Comparison of ENCODE assay signal across 16 mouse cellular contexts in genomic region chr2:171735061-171735490, GRCm38 (mm10).
A peak's percentile ranks its signal among the peaks of the same experiment; 100 is the strongest.
DNase-seq lines count a peak whose midpoint lies in the region; ATAC-seq and TF ChIP-seq lines count a peak whose summit lies in the region.
"Had no signal": no experiment of that assay in that cellular context is flagged by ENCODE, and none has a peak within 500 bp of the region (broad histone marks: within the 10 kb centered on the region; RNA-seq: fewer than 3 reads in every experiment).

No protein-coding gene starts in this region.

- no peaks in the 10 kb centered on the region for H3K4me1 ChIP-seq in embryonic facial prominence, embryonic 15.5 days
- peaks cover 5% of the 10 kb centered on the region; the same call in 1 of the 2 replicates for H3K4me1 ChIP-seq in embryonic facial prominence, embryonic 10.5 days
- no peaks in the 10 kb centered on the region for H3K4me1 ChIP-seq in lung, embryonic 14.5 days (ENCODE audit: insufficient read depth)
- peaks cover 21% of the 10 kb centered on the region for H3K4me1 ChIP-seq in limb, embryonic 14.5 days (ENCODE audit: control insufficient read depth, insufficient read depth, low read length)
- H3K4me1 ChIP-seq in small intestine, adult 2 months (ENCODE audit: control insufficient read depth, insufficient read depth, insufficient read length, low read length) = peaks cover 10% of the 10 kb centered on the region
- H3K4me1 ChIP-seq in midbrain, embryonic 16.5 days (ENCODE audit: control insufficient read depth, insufficient read depth, low read length) = no peaks in the 10 kb centered on the region
- H3K4me1 ChIP-seq: heart, embryonic 15.5 days; hindbrain, embryonic 12.5 days had no signal

- no peak for DNase-seq in embryonic facial prominence, embryonic 10.5 days (ENCODE audit: low spot score)
- peak; percentile 4 for DNase-seq in lung, embryonic 14.5 days
- no peak for DNase-seq in lung, postnatal 4 days
- peak; percentile 43 for DNase-seq in limb, embryonic 14.5 days (ENCODE audit: low spot score)
- DNase-seq in frontal cortex, postnatal 10 days (ENCODE audit: low spot score in 2 of 2) = no peak
- DNase-seq: cerebellum, adult 11-12 months; forebrain, postnatal 0 days; lung, adult 18-20 months had no signal

- H3K4me3 ChIP-seq in embryonic facial prominence, embryonic 15.5 days (replicated peaks) = no peak overlapping the region
- no peak overlapping the region for H3K4me3 ChIP-seq in embryonic facial prominence, embryonic 10.5 days
- H3K4me3 ChIP-seq in lung, embryonic 14.5 days (ENCODE audit: low read depth, low read length) = no peak overlapping the region
- no peak overlapping the region; the same call in 1 of the 2 replicates for H3K4me3 ChIP-seq in limb, embryonic 14.5 days (replicated peaks; ENCODE audit: low read length)
- peak overlapping the region; percentile 33 for H3K4me3 ChIP-seq in small intestine, adult 2 months (ENCODE audit: low read depth, low read length)
- H3K4me3 ChIP-seq in midbrain, embryonic 16.5 days (ENCODE audit: low read depth, low read length) = no peak overlapping the region
- H3K4me3 ChIP-seq: erythroblast, embryonic 14.5 days; heart, embryonic 15.5 days; hindbrain, embryonic 12.5 days had no signal

- no peak overlapping the region for H3K9ac ChIP-seq in embryonic facial prominence, embryonic 15.5 days
- no peak overlapping the region for H3K9ac ChIP-seq in lung, embryonic 14.5 days
- no peak overlapping the region for H3K9ac ChIP-seq in limb, embryonic 14.5 days (ENCODE audit: low read depth, low read length, severe bottlenecking)
- H3K9ac ChIP-seq in midbrain, embryonic 16.5 days (ENCODE audit: low read depth, low read length) = no peak overlapping the region
- H3K9ac ChIP-seq: forebrain, postnatal 0 days; heart, embryonic 15.5 days; hindbrain, embryonic 12.5 days had no signal

- H3K27me3 ChIP-seq in embryonic facial prominence, embryonic 15.5 days = no peaks in the 10 kb centered on the region
- no peaks in the 10 kb centered on the region for H3K27me3 ChIP-seq in embryonic facial prominence, embryonic 10.5 days (replicated peaks; ENCODE audit: low read depth, poor library complexity, severe bottlenecking)
- no peaks in the 10 kb centered on the region for H3K27me3 ChIP-seq in lung, embryonic 14.5 days (ENCODE audit: insufficient read depth, low read length)
- no peaks in the 10 kb centered on the region for H3K27me3 ChIP-seq in limb, embryonic 14.5 days (ENCODE audit: control insufficient read depth, insufficient read depth, low read length)
- H3K27me3 ChIP-seq in small intestine, adult 2 months (ENCODE audit: control insufficient read depth, insufficient read depth, low read length) = no peaks in the 10 kb centered on the region
- no peaks in the 10 kb centered on the region for H3K27me3 ChIP-seq in midbrain, embryonic 16.5 days (ENCODE audit: control insufficient read depth, insufficient read depth, low read depth, low read length)
- H3K27me3 ChIP-seq: CH12.LX; heart, embryonic 15.5 days; hindbrain, embryonic 12.5 days had no signal

- WGBS in embryonic facial prominence, embryonic 15.5 days = 61% methylated on average over 14 of the region's 14 CpGs
- WGBS in embryonic facial prominence, embryonic 10.5 days = 86% methylated on average over 14 of the region's 14 CpGs
- WGBS in lung, embryonic 14.5 days = 53% methylated on average over 14 of the region's 14 CpGs
- 11% methylated on average over 14 of the region's 14 CpGs for WGBS in limb, embryonic 14.5 days
- 30% methylated on average over 14 of the region's 14 CpGs for WGBS in small intestine, adult 2 months
- WGBS in midbrain, embryonic 16.5 days = 90% methylated on average over 14 of the region's 14 CpGs

- H3K4me2 ChIP-seq in embryonic facial prominence, embryonic 15.5 days (replicated peaks) = no peak overlapping the region
- no peak overlapping the region for H3K4me2 ChIP-seq in lung, embryonic 14.5 days
- H3K4me2 ChIP-seq in limb, embryonic 14.5 days (replicated peaks; ENCODE audit: low read depth, low read length, severe bottlenecking) = peak overlapping the region; percentile 48
- H3K4me2 ChIP-seq in midbrain, embryonic 16.5 days (ENCODE audit: low read length) = no peak overlapping the region
- H3K4me2 ChIP-seq: heart, embryonic 15.5 days; hindbrain, embryonic 12.5 days had no signal

- TF ChIP-seq POLR2A in limb, embryonic 14.5 days (IDR thresholded peaks at IDR 0.05; ENCODE audit: borderline replicate concordance, extremely low read depth, insufficient read depth, insufficient read length) = no peak
- no peak for TF ChIP-seq POLR2A in small intestine, adult 2 months (IDR thresholded peaks at IDR 0.05; ENCODE audit: low read depth, low read length)

- no peaks in the 10 kb centered on the region for H3K36me3 ChIP-seq in embryonic facial prominence, embryonic 15.5 days
- H3K36me3 ChIP-seq in embryonic facial prominence, embryonic 10.5 days (replicated peaks) = no peaks in the 10 kb centered on the region
- no peaks in the 10 kb centered on the region for H3K36me3 ChIP-seq in lung, embryonic 14.5 days (ENCODE audit: insufficient read depth)
- no peaks in the 10 kb centered on the region for H3K36me3 ChIP-seq in limb, embryonic 14.5 days (ENCODE audit: control insufficient read depth, insufficient read depth, low read length)
- no peaks in the 10 kb centered on the region for H3K36me3 ChIP-seq in small intestine, adult 2 months (ENCODE audit: control insufficient read depth, insufficient read depth, low read length)
- no peaks in the 10 kb centered on the region for H3K36me3 ChIP-seq in midbrain, embryonic 16.5 days (ENCODE audit: control insufficient read depth, insufficient read depth, low read length)
- H3K36me3 ChIP-seq: heart, embryonic 15.5 days; hindbrain, embryonic 12.5 days had no signal

- no peak overlapping the region for H3K27ac ChIP-seq in embryonic facial prominence, embryonic 15.5 days (replicated peaks)
- H3K27ac ChIP-seq in embryonic facial prominence, embryonic 10.5 days (replicated peaks) = no peak overlapping the region
- H3K27ac ChIP-seq in lung, embryonic 14.5 days (ENCODE audit: low read depth) = no peak overlapping the region
- H3K27ac ChIP-seq in limb, embryonic 14.5 days (replicated peaks; ENCODE audit: low read depth, low read length) = no peak overlapping the region
- H3K27ac ChIP-seq in small intestine, adult 2 months (ENCODE audit: insufficient read depth, low read depth, low read length) = no peak overlapping the region
- H3K27ac ChIP-seq in midbrain, embryonic 16.5 days (ENCODE audit: low read length) = no peak overlapping the region
- H3K27ac ChIP-seq: heart, embryonic 15.5 days; hindbrain, embryonic 12.5 days; stomach, postnatal 0 days had no signal

- TF ChIP-seq CTCF in lung, embryonic 14.5 days (IDR thresholded peaks at IDR 0.05; ENCODE audit: low read depth) = no peak
- TF ChIP-seq CTCF in small intestine, adult 2 months (IDR thresholded peaks at IDR 0.05; ENCODE audit: extremely low read depth, insufficient read length, insufficient replicate concordance, low read depth, low read length) = no peak

- peak; percentile 4; the same call in 1 of the 2 replicates for ATAC-seq in embryonic facial prominence, embryonic 15.5 days (ENCODE audit: insufficient number of reproducible peaks, low FRiP score, low TSS enrichment, low read depth)
- 0 out of 2 replicates have a peak, but pooled peaks have one; percentile 24 for ATAC-seq in lung, embryonic 14.5 days (ENCODE audit: insufficient read depth)
- peak; percentile 69 for ATAC-seq in limb, embryonic 14.5 days (ENCODE audit: low FRiP score, low read depth)
- ATAC-seq in midbrain, embryonic 16.5 days = no peak
- ATAC-seq: forebrain, postnatal 0 days had no signal

- no peaks in the 10 kb centered on the region for H3K9me3 ChIP-seq in embryonic facial prominence, embryonic 15.5 days (replicated peaks)
- H3K9me3 ChIP-seq in embryonic facial prominence, embryonic 10.5 days = no peaks in the 10 kb centered on the region
- H3K9me3 ChIP-seq in lung, embryonic 14.5 days (ENCODE audit: low read depth, low read length) = no peaks in the 10 kb centered on the region
- no peaks in the 10 kb centered on the region for H3K9me3 ChIP-seq in limb, embryonic 14.5 days (ENCODE audit: control insufficient read depth, low read length)
- H3K9me3 ChIP-seq in midbrain, embryonic 16.5 days (replicated peaks; ENCODE audit: control insufficient read depth, low read length, poor library complexity, severe bottlenecking) = no peaks in the 10 kb centered on the region
- H3K9me3 ChIP-seq: heart, embryonic 15.5 days; hindbrain, embryonic 12.5 days had no signal

Comparison
In these comparisons a context has a peak if more than half of its experiments do, and no peak if none do; other contexts are left out.
1. DNase-seq: peak in lung, embryonic 14.5 days (single experiment) and limb, embryonic 14.5 days (single experiment); none in embryonic facial prominence, embryonic 10.5 days (single experiment), lung, postnatal 4 days (0 of 2) and frontal cortex, postnatal 10 days (0 of 2).